Mouse (Mus musculus): ENCODE measurements at regions not wholly inside any gene's neighbourhood (a gene's known extent, or its start where the extent isn't known, plus 50 kb on each side); places are given as distances from the start of the nearest gene placed in this dataset.
A peak's percentile ranks its signal among the peaks of the same experiment; 100 is the strongest.

DNA sequence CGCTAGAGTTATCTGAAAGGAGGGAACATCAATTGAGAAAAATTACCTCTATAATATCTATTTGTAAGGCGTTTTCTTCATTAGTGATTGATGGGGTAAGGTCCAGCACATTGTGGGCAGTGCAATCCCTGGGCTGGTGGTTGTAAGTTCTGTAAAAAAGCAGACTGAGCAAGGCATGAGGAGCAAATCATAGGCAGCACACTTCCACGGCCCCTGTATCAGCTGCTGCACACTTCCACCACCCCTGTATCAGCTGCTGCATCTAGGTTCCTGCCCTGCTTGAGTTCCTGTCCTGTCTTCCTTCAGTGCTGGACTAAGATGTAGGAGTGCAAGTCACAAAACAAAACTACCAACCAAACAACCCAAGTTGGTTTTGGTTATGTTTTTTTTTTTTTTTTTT is 1230.2 kb downstream of the Ntrk3 start:
- Histone ChIP-seq H3K4me2 (ENCODE audit: low read length) (no peak overlapping the region), H3K9ac (replicated peaks; ENCODE audit: low read length) (no peak overlapping the region), H3K27ac (replicated peaks; ENCODE audit: low read depth, low read length) (no peak overlapping the region), H3K9me3 (ENCODE audit: control insufficient read depth, low read length) (no peaks in the 10 kb centered on the region), H3K4me1 (ENCODE audit: control insufficient read depth, insufficient read depth, low read length) (no peaks in the 10 kb centered on the region), H3K27me3 (ENCODE audit: control insufficient read depth, insufficient read depth, low read length) (no peaks in the 10 kb centered on the region), H3K4me3 (replicated peaks; ENCODE audit: low read depth, low read length) (no peak overlapping the region), H3K36me3 (ENCODE audit: control insufficient read depth, insufficient read depth, low read length) (no peaks in the 10 kb centered on the region)
- DNase-seq (no peak), ATAC-seq (ENCODE audit: low FRiP score, low TSS enrichment) (no peak)
- WGBS: 85% methylated on average over 3 of the region's 3 CpGs

DNA sequence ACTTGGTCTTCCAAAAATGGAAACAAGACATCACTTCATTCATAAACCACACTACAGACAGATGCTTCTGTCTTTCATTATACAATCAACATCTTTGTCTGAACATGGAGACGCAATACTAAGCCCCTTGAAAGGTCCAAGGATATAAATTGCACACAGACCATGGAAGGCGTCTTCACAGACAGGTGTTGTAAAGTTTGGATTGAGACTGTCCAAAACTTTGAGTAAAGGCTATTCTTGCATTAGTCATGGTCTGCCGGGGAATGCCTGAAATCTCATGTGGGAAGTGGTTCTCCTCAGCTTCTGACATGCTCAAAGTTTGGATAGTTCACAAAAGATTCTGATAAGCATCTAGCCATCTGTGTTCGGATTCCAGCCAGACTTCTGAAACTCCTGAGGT is 1235.2 kb downstream of the Ntrk3 start:
- WGBS: 74% methylated on average over 4 of the region's 4 CpGs
- no peak for ATAC-seq (ENCODE audit: low FRiP score, low TSS enrichment)
- Histone ChIP-seq H3K27ac (replicated peaks; ENCODE audit: low read depth, low read length) (no peak overlapping the region), H3K9me3 (ENCODE audit: control insufficient read depth, low read length) (no peaks in the 10 kb centered on the region), H3K27me3 (ENCODE audit: control insufficient read depth, insufficient read depth, low read length) (no peaks in the 10 kb centered on the region), H3K4me3 (replicated peaks; ENCODE audit: low read depth, low read length) (no peak overlapping the region), H3K4me2 (ENCODE audit: low read length) (no peak overlapping the region), H3K36me3 (ENCODE audit: control insufficient read depth, insufficient read depth, low read length) (no peaks in the 10 kb centered on the region), H3K9ac (replicated peaks; ENCODE audit: low read length) (no peak overlapping the region), H3K4me1 (ENCODE audit: control insufficient read depth, insufficient read depth, low read length) (no peaks in the 10 kb centered on the region)
- no peak for DNase-seq

DNA sequence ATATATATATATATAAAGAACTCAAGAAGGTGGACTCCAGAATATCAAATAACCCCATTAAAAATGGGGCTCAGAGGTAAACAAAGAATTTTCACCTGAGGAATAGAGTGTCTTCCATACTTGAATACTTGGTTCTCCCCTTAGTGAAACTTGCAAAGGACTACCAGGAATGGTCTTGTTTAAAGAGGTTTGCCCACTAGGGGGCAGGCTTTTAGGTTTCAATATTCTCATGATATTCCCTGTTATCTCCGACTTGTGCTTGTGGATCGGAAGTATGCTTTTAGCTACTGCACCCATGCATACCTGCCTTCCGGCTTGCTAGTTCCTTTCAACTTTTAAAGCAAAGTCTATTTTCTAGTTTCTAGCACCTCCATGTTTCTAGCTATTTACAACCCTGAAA is 1242.7 kb downstream of the Ntrk3 start:
- no peaks in the 10 kb centered on the region for H3K36me3 ChIP-seq (ENCODE audit: control insufficient read depth, insufficient read depth, low read length)
- ATAC-seq (ENCODE audit: low FRiP score, low TSS enrichment): no peak
- H3K27me3 ChIP-seq (ENCODE audit: control insufficient read depth, insufficient read depth, low read length): no peaks in the 10 kb centered on the region
- H3K27ac ChIP-seq (replicated peaks; ENCODE audit: low read depth, low read length): no peak overlapping the region
- no peaks in the 10 kb centered on the region for H3K4me1 ChIP-seq (ENCODE audit: control insufficient read depth, insufficient read depth, low read length)
- H3K4me3 ChIP-seq (replicated peaks; ENCODE audit: low read depth, low read length): no peak overlapping the region
- no peak for DNase-seq
- no peaks in the 10 kb centered on the region for H3K9me3 ChIP-seq (ENCODE audit: control insufficient read depth, low read length)
- WGBS: 92% methylated on average over 3 of the region's 3 CpGs
- H3K9ac ChIP-seq (replicated peaks; ENCODE audit: low read length): no peak overlapping the region
- no peak overlapping the region for H3K4me2 ChIP-seq (ENCODE audit: low read length)

DNA sequence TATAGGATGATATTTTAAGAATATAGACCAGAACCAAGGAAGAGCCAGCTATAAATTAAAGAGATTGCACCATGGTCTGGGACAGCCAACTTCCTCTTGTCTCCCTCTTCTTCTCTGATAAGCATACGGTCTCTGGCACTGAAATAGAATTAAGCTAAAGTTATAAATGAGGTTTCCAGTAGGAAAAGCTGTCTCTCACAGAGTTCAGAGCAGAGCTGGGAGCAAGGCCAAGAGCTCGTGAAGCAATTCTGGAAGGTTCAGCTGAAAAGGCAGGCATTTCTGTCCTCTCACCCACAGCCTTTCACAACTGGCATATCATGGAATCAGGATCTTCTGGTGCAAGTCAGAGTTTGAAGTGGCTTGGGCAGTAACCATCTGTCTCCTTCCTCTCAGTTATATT is 1247.8 kb downstream of the Agbl1 start:
- Histone ChIP-seq H3K27ac (replicated peaks; ENCODE audit: low read depth, low read length) (no peak overlapping the region), H3K36me3 (ENCODE audit: control insufficient read depth, insufficient read depth, low read length) (no peaks in the 10 kb centered on the region), H3K27me3 (ENCODE audit: control insufficient read depth, insufficient read depth, low read length) (no peaks in the 10 kb centered on the region), H3K4me3 (replicated peaks; ENCODE audit: low read depth, low read length) (no peak overlapping the region), H3K4me1 (ENCODE audit: control insufficient read depth, insufficient read depth, low read length) (no peaks in the 10 kb centered on the region), H3K9ac (replicated peaks; ENCODE audit: low read length) (no peak overlapping the region), H3K4me2 (ENCODE audit: low read length) (no peak overlapping the region), H3K9me3 (ENCODE audit: control insufficient read depth, low read length) (no peaks in the 10 kb centered on the region)
- no peak for ATAC-seq (ENCODE audit: low FRiP score, low TSS enrichment)
- WGBS: 91% methylated on average over 2 of the region's 2 CpGs
- no peak for DNase-seq

DNA sequence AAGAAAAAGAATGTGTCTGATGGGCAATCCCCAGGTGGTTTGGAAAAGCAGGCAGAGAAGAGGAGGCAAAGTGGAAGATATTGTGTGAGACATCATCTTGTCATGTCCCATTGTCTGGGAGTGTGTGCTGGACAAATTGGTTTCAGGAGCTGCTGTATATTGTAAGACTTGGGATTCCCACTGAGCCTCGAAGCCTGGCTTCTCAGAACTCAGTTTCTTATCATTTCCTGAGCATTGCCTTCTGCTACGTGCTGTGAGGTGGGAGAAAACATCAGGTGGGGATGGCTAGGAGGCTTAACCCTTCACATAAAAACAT is 1216.3 kb downstream of the Agbl1 start:
- DNase-seq (no peak), ATAC-seq (ENCODE audit: low FRiP score, low TSS enrichment) (no peak)
- Histone ChIP-seq H3K4me1 (ENCODE audit: control insufficient read depth, insufficient read depth, low read length) (peaks cover 5% of the 10 kb centered on the region; the same call in 1 of the 2 replicates), H3K27ac (replicated peaks; ENCODE audit: low read depth, low read length) (no peak overlapping the region; the same call in 1 of the 2 replicates), H3K4me2 (ENCODE audit: low read length) (no peak overlapping the region; the same call in 1 of the 2 replicates), H3K4me3 (replicated peaks; ENCODE audit: low read depth, low read length) (no peak overlapping the region), H3K36me3 (ENCODE audit: control insufficient read depth, insufficient read depth, low read length) (no peaks in the 10 kb centered on the region), H3K27me3 (ENCODE audit: control insufficient read depth, insufficient read depth, low read length) (no peaks in the 10 kb centered on the region), H3K9ac (replicated peaks; ENCODE audit: low read length) (no peak overlapping the region), H3K9me3 (ENCODE audit: control insufficient read depth, low read length) (no peaks in the 10 kb centered on the region)
- WGBS: 16% methylated on average over 2 of the region's 2 CpGs

DNA sequence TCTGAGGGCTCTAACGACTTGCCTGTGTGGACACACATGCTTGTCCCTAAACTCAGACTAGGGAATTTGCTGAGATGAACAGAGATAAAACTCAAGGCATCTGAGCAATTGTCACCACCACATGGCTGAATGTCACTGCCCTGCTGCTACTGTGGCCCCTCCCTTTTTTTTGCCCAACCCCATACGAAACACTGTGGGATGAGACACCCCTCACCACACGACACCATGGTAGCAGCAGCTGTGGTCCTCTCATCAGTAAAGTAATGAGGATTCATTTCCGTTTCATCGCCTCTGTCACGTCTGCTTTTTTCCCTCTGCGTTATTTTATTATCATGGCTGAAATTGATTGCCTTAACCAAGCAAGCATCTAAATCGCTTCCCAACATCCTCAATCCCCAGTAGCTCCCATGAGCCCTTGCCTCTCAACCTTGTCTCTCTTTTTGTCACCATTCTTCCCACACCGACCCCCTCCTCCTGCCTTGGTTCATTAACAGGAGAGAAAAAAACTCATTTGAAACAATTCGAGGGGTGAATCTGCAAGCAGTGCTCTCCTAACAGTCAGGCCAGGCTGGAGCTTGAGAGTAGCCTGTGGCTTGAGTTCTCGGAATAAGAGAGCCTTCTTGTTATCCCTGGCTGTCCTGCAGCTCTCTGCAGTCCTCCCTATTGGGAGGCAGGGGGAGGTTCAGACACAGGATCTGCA is 1215.8 kb downstream of the Agbl1 start:
- no peak overlapping the region; the same call in 1 of the 2 replicates for H3K27ac ChIP-seq (replicated peaks; ENCODE audit: low read depth, low read length)
- no peak overlapping the region for H3K4me3 ChIP-seq (replicated peaks; ENCODE audit: low read depth, low read length)
- H3K9me3 ChIP-seq (ENCODE audit: control insufficient read depth, low read length): no peaks in the 10 kb centered on the region
- DNase-seq (peak; percentile 31), ATAC-seq (ENCODE audit: low FRiP score, low TSS enrichment) (no peak; the same call in 1 of the 2 replicates)
- H3K27me3 ChIP-seq (ENCODE audit: control insufficient read depth, insufficient read depth, low read length): no peaks in the 10 kb centered on the region
- 44% methylated on average over 11 of the region's 11 CpGs for whole genome bisulfite sequencing
- no peak overlapping the region for H3K9ac ChIP-seq (replicated peaks; ENCODE audit: low read length)
- peaks cover 5% of the 10 kb centered on the region; the same call in 1 of the 2 replicates for H3K4me1 ChIP-seq (ENCODE audit: control insufficient read depth, insufficient read depth, low read length)
- H3K4me2 ChIP-seq (ENCODE audit: low read length): peak overlapping the region; percentile 26; the same call in 1 of the 2 replicates
- H3K36me3 ChIP-seq (ENCODE audit: control insufficient read depth, insufficient read depth, low read length): no peaks in the 10 kb centered on the region

DNA sequence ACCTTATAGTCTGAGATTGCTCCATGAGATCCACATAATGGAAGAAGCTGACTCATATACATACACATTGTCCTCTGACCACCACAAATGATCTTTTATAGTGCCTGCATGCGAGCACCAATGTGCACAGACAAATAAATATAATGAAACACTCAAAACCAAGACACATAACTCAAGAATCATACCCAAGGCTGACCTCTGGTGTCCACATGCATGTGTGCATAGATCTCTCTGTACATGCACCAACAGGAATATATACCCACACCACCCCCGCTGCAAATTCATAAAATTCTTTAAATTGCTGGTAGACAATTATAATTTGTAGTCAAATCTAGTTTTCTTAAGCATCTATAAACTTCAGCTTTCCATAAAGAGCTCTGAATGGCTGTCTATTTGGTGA is 1211.9 kb downstream of the Agbl1 start:
- no peak overlapping the region for H3K27ac ChIP-seq (replicated peaks; ENCODE audit: low read depth, low read length)
- H3K9ac ChIP-seq (replicated peaks; ENCODE audit: low read length): no peak overlapping the region
- no peak overlapping the region for H3K4me3 ChIP-seq (replicated peaks; ENCODE audit: low read depth, low read length)
- DNase-seq (peak; percentile 49), ATAC-seq (ENCODE audit: low FRiP score, low TSS enrichment) (no peak)
- peaks cover 5% of the 10 kb centered on the region; the same call in 1 of the 2 replicates for H3K4me1 ChIP-seq (ENCODE audit: control insufficient read depth, insufficient read depth, low read length)
- WGBS: 73% methylated on average over 2 of the region's 2 CpGs
- no peaks in the 10 kb centered on the region for H3K9me3 ChIP-seq (ENCODE audit: control insufficient read depth, low read length)
- H3K27me3 ChIP-seq (ENCODE audit: control insufficient read depth, insufficient read depth, low read length): no peaks in the 10 kb centered on the region
- H3K4me2 ChIP-seq (ENCODE audit: low read length): no peak overlapping the region
- no peaks in the 10 kb centered on the region for H3K36me3 ChIP-seq (ENCODE audit: control insufficient read depth, insufficient read depth, low read length)

DNA sequence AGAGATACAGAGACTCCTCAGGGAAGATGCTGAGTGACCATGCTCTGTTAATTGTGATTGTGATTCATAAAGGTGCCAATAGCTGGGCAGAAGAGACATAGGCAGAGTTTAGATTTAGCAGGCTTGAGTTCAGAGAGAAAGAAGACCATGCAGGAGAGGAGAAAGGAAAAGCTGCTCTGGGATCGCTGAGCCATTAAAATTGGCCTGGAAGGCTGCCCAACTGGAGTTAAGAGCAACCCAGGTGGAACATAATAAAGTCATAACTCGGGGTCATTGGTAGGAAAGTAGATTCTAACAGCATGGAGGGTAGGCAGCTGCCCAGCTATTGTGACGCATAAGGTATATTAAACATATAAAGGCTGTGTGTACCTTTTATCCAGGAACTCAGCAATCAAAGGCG is 1183.9 kb downstream of the Agbl1 start:
- Histone ChIP-seq H3K4me2 (ENCODE audit: low read length) (no peak overlapping the region), H3K27ac (replicated peaks; ENCODE audit: low read depth, low read length) (no peak overlapping the region), H3K9me3 (ENCODE audit: control insufficient read depth, low read length) (no peaks in the 10 kb centered on the region), H3K36me3 (ENCODE audit: control insufficient read depth, insufficient read depth, low read length) (no peaks in the 10 kb centered on the region), H3K4me3 (replicated peaks; ENCODE audit: low read depth, low read length) (no peak overlapping the region), H3K4me1 (ENCODE audit: control insufficient read depth, insufficient read depth, low read length) (no peaks in the 10 kb centered on the region), H3K27me3 (ENCODE audit: control insufficient read depth, insufficient read depth, low read length) (no peaks in the 10 kb centered on the region), H3K9ac (replicated peaks; ENCODE audit: low read length) (no peak overlapping the region)
- WGBS: 79% methylated on average over 4 of the region's 4 CpGs
- DNase-seq: no peak
- ATAC-seq (ENCODE audit: low FRiP score, low TSS enrichment): no peak
